Comparison of ENCODE assay signal across 15 mouse cellular contexts in genomic region chr7:142596211-142596610, GRCm38 (mm10).
"Had no signal": no experiment of that assay in that cellular context is flagged by ENCODE, and none has a peak within 500 bp of the region (broad histone marks: within the 10 kb centered on the region; RNA-seq: fewer than 3 reads in every experiment).

No protein-coding gene starts in this region.

- H3K27ac ChIP-seq: liver, embryonic 14.5 days; midbrain, embryonic 10.5 days; neural tube, embryonic 15.5 days; stomach, postnatal 0 days had no signal

- H3K9me3 ChIP-seq: midbrain, embryonic 10.5 days; neural tube, embryonic 15.5 days had no signal

- H3K4me1 ChIP-seq: neural tube, embryonic 15.5 days had no signal

- H3K36me3 ChIP-seq: midbrain, embryonic 10.5 days; neural tube, embryonic 15.5 days had no signal

- DNase-seq: layer of hippocampus, adult 9-11 months; layer of hippocampus, postnatal 36 days; left cerebral cortex, postnatal 4 days; lung, adult 18-20 months; lung, postnatal 36 days; midbrain, embryonic 14.5 days; thymus, postnatal 4 days had no signal

- H3K27me3 ChIP-seq: neural tube, embryonic 15.5 days had no signal

- H3K9ac ChIP-seq: liver, embryonic 14.5 days; neural tube, embryonic 15.5 days had no signal

- ATAC-seq: hindbrain, embryonic 16.5 days; inflammation-experienced regulatory T-cells, adult 6 months; intestine, postnatal 0 days had no signal

- H3K4me2 ChIP-seq: neural tube, embryonic 15.5 days had no signal

- H3K4me3 ChIP-seq: midbrain, embryonic 10.5 days; myocyte; neural tube, embryonic 15.5 days had no signal
